Comparison of ENCODE assay signal across 9 mouse cellular contexts in the genomic region with DNA sequence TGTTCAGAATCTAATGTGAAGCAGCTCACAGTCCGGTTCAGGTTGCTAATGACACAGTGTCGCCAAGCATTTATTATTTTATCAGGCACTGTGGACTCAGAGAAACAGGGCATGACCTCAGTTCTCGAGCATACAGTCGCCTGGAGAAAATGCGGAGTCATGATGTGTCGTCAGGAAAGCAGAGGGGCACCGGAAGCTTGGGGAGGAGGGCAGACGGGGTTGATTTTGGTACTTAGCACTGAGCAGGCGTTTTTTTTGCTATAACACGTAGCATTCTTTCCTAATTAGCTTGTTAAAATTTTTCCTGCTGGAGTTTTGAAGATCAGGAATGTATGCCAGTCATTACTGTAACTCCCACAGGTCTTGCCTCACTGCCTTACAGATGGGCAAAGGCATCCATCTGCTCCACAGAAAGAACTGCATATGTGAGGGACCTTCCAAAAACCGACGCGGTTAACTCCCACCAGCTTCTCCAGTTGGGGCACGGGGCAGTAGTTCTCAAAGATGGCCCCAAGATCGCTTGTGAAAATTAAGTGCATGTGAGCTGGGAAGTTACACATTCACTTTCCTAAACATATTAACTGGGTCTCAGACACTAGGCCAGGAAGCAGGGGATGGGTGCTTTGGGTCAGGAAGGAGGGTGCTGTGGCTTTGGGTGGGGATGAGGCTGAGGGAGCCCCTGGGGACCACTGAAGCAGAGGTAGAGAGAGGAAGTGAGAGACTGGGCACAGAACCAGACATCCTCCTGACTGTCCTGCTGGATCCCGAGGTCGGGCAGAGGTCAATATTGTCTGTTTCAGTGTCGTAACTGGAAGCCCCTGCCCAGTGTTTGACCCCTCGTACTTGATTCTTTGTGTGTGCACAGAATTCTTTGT. TPM values are rescaled to one million over a fixed set of nuclear protein-coding genes. Genes with fewer than 3 reads are reported as not detected.
DNase-seq lines count a peak whose midpoint lies in the region; TF ChIP-seq lines count a peak whose summit lies in the region.
"Had no signal": no experiment of that assay in that cellular context is flagged by ENCODE, and none has a peak within 500 bp of the region (broad histone marks: within the 10 kb centered on the region; RNA-seq: fewer than 3 reads in every experiment).

No protein-coding gene starts in this region.

- H3K4me3 ChIP-seq in lung, adult 2 months (replicated peaks; ENCODE audit: extremely low read depth, low read depth, low read length) = no peak overlapping the region
- H3K4me3 ChIP-seq: embryonic facial prominence, embryonic 15.5 days had no signal

- TF ChIP-seq POLR2A in lung, adult 2 months (IDR thresholded peaks at IDR 0.05; ENCODE audit: borderline replicate concordance, extremely low read depth, low read depth, low read length) = no peak

- peak; percentile 30 to 45 for DNase-seq in lung, adult 18-20 months
- no peak for DNase-seq in lung, adult 2 months
- peak; percentile 58 for DNase-seq in c-Kit-positive CD71-positive TER-119-negative erythroid progenitor cells, embryonic 14.5 days (ENCODE audit: low read depth)
- DNase-seq in kidney, postnatal 4 days = peak; percentile 41 to 54
- DNase-seq in spleen, adult 18-20 months = peak; percentile 62 to 72
- DNase-seq in left cerebral cortex, adult 8-10 months (ENCODE audit: low spot score in 2 of 2) = no peak
- no peak for DNase-seq in urinary bladder, adult 2 months (ENCODE audit: low spot score)
- no peak for DNase-seq in left cerebral cortex, postnatal 25 days (ENCODE audit: low spot score in 2 of 2)

- WGBS in lung, adult 2 months = 31% methylated on average over 19 of the region's 19 CpGs

- 0 out of 2 replicates have a peak, but pooled peaks cover 2% of the 10 kb centered on the region for H3K4me1 ChIP-seq in lung, adult 2 months (ENCODE audit: control insufficient read depth, insufficient read depth, low read length)

- TF ChIP-seq CTCF in lung, adult 2 months (IDR thresholded peaks at IDR 0.05; ENCODE audit: insufficient read depth, low read length) = no peak

- intact Hi-C loops in left cerebral cortex, postnatal 25 days (cut with DNase I) = loop anchor here (5.0 kb wide), 1 partner anchor 43 kb away; no protein-coding TSS in a partner anchor

RNA-seq across cellular contexts. Expression of gene Txnrd1, which starts 19.4 kb away (rescaled TPM):
- 25.5 and 35.6 TPM in 2 replicates for polyA plus RNA-seq in lung, adult 2 months (2012; rRNA removed)
- total RNA-seq in left cerebral cortex, adult 8-10 months (2022) = 10 to 100 TPM; 44.4 to 54.4 (median 51.4) TPM
- 53.3 and 59.4 TPM in 2 replicates for polyA plus RNA-seq in urinary bladder, adult 2 months (2012; rRNA removed)
- 10 to 100 TPM; 43.0 to 43.4 TPM for total RNA-seq in left cerebral cortex, postnatal 25 days (2021)

RNA-seq across cellular contexts. Expression of gene Nfyb, which starts 50.4 kb away (rescaled TPM):
- polyA plus RNA-seq in lung, adult 2 months (2012; rRNA removed) = 5.6 and 7.1 TPM in 2 replicates
- 10 to 100 TPM; 54.2 to 67.2 (median 64.8) TPM for total RNA-seq in left cerebral cortex, adult 8-10 months (2022)
- 23.2 and 24.1 TPM in 2 replicates for polyA plus RNA-seq in urinary bladder, adult 2 months (2012; rRNA removed)
- total RNA-seq in left cerebral cortex, postnatal 25 days (2021) = 10 to 100 TPM; 59.7 to 63.4 TPM

RNA-seq across cellular contexts. Expression of gene Eid3, which starts 52.1 kb away (rescaled TPM):
- 0.28 and 0.37 TPM in 2 replicates for polyA plus RNA-seq in lung, adult 2 months (2012; rRNA removed)
- 1 to 10 TPM; 1.4 to 2.1 (median 1.8) TPM for total RNA-seq in left cerebral cortex, adult 8-10 months (2022)
- polyA plus RNA-seq in urinary bladder, adult 2 months (2012; rRNA removed) = 0.22 and 0.77 TPM in 2 replicates
- 1 to 10 TPM in 1 of 2 experiments, under 1 TPM in 1; 0.66 to 2.4 TPM for total RNA-seq in left cerebral cortex, postnatal 25 days (2021)

Comparison
In these comparisons a context has a peak if more than half of its experiments do, and no peak if none do; other contexts are left out.
1. DNase-seq: peak in lung, adult 18-20 months (2 of 2), c-Kit-positive CD71-positive TER-119-negative erythroid progenitor cells, embryonic 14.5 days (single experiment), kidney, postnatal 4 days (2 of 2) and spleen, adult 18-20 months (2 of 2); none in lung, adult 2 months (single experiment), left cerebral cortex, adult 8-10 months (0 of 2), urinary bladder, adult 2 months (single experiment) and left cerebral cortex, postnatal 25 days (0 of 2).